Mouse (Mus musculus) midbrain, embryonic 10.5 days (tissue): ENCODE measurements at regions not wholly inside any gene's neighbourhood (a gene's known extent, or its start where the extent isn't known, plus 50 kb on each side); places are given as distances from the start of the nearest gene placed in this dataset.

ENCODE experiments used
- DNase-seq: peaks from one replicate; pipeline ENCODE4 v3.0.0-alpha.2; 2017; ENCODE audit warnings: low spot score
- H3K27ac ChIP-seq: fragments of 300-500 bp; sonication (generic); replicated peaks from 2 replicates; pipeline ENCODE4 v1.5.1; 2016; ENCODE audit warnings: mild to moderate bottlenecking
- H3K27me3 ChIP-seq: fragments of 300-500 bp; sonication (generic); 2 replicates; pipeline ENCODE4 v1.6.1; 2016; ENCODE audit warnings: low read depth, mild to moderate bottlenecking; ENCODE audit not compliant: poor library complexity, severe bottlenecking
- H3K36me3 ChIP-seq: fragments of 300-500 bp; sonication (generic); 2 replicates; pipeline ENCODE4 v1.6.1; 2016; ENCODE audit warnings: mild to moderate bottlenecking, moderate library complexity
- H3K4me1 ChIP-seq: fragments of 300-500 bp; sonication (generic); 2 replicates; pipeline ENCODE4 v1.6.1; 2016
- H3K4me3 ChIP-seq: fragments of 300-500 bp; sonication (generic); 2 replicates; pipeline ENCODE4 v1.5.1; 2016; ENCODE audit warnings: mild to moderate bottlenecking, moderate library complexity
- H3K9me3 ChIP-seq: fragments of 300-500 bp; sonication (generic); replicated peaks from 2 replicates; pipeline ENCODE4 v1.6.1; 2016; ENCODE audit warnings: mild to moderate bottlenecking
- WGBS: fragments of 180-500 bp; shearing (Covaris S2); methylation state at CpG from one replicate; pipeline ENCODE4 v1.1.7; 2016; 5-methylcytosine and 5-hydroxymethylcytosine counted together

GRCm38 (mm10) chr3:159069957-159070684 is 425.1 kb upstream of the Depdc1a start:
- Histone ChIP-seq H3K4me1 (no peaks in the 10 kb centered on the region), H3K27me3 (no peaks in the 10 kb centered on the region), H3K9me3 (no peaks in the 10 kb centered on the region), H3K36me3 (no peaks in the 10 kb centered on the region), H3K27ac (no peak overlapping the region), H3K4me3 (no peak overlapping the region)
- DNase-seq: no peak

- Histone ChIP-seq H3K4me1 (no peaks in the 10 kb centered on the region), H3K36me3 (no peaks in the 10 kb centered on the region), H3K4me3 (no peak overlapping the region), H3K27ac (no peak overlapping the region), H3K9me3 (no peaks in the 10 kb centered on the region), H3K27me3 (no peaks in the 10 kb centered on the region)
- no peak for DNase-seq
- WGBS: 90% methylated on average over 1 of the region's 1 CpGs
These were observed 438.2 kb upstream of the Depdc1a start for GRCm38 (mm10) chr3:159056960-159057525.

- no peaks in the 10 kb centered on the region for H3K36me3 ChIP-seq
- no peaks in the 10 kb centered on the region for H3K9me3 ChIP-seq
- H3K27ac ChIP-seq: no peak overlapping the region
- no peaks in the 10 kb centered on the region for H3K27me3 ChIP-seq
- DNase-seq: no peak
- H3K4me1 ChIP-seq: no peaks in the 10 kb centered on the region
- 68% methylated on average over 4 of the region's 4 CpGs for WGBS
- H3K4me3 ChIP-seq: no peak overlapping the region
These were observed 460.4 kb upstream of the Depdc1a start for GRCm38 (mm10) chr3:159034806-159035205.

- no peak overlapping the region for H3K4me3 ChIP-seq
- no peaks in the 10 kb centered on the region for H3K4me1 ChIP-seq
- WGBS: 80% methylated on average over 3 of the region's 3 CpGs
- H3K36me3 ChIP-seq: no peaks in the 10 kb centered on the region
- DNase-seq: no peak
- H3K9me3 ChIP-seq: no peaks in the 10 kb centered on the region
- no peak overlapping the region for H3K27ac ChIP-seq
- no peaks in the 10 kb centered on the region for H3K27me3 ChIP-seq
These were observed 463.7 kb upstream of the Depdc1a start for GRCm38 (mm10) chr3:159031581-159031980.

GRCm38 (mm10) chr3:159030675-159031074 is 464.6 kb upstream of the Depdc1a start:
- H3K9me3 ChIP-seq: no peaks in the 10 kb centered on the region
- no peaks in the 10 kb centered on the region for H3K4me1 ChIP-seq
- no peak for DNase-seq
- H3K27ac ChIP-seq: no peak overlapping the region
- H3K4me3 ChIP-seq: no peak overlapping the region
- no peaks in the 10 kb centered on the region for H3K36me3 ChIP-seq
- H3K27me3 ChIP-seq: no peaks in the 10 kb centered on the region
- 89% methylated on average over 3 of the region's 3 CpGs for WGBS

DNA sequence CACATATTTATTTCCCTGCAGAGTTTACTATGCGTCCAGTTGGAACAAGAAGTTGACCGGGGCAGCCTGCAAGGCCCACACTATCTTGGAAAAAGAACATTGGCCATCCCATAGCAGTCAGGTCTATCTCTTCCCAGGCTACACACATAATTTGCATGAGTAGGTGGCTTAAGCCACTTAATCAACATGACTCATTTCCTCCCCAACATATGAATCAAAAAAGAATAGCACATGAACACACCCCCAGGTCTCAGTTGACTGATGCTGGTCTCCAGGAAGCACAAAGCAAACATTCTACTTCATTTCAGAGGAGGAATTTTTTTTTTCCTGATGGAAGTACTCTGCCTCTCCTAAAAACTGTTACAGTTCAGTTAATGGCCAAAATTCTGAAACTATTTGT is 465.3 kb upstream of the Depdc1a start:
- Histone ChIP-seq H3K4me1 (no peaks in the 10 kb centered on the region), H3K9me3 (no peaks in the 10 kb centered on the region), H3K36me3 (no peaks in the 10 kb centered on the region), H3K27me3 (no peaks in the 10 kb centered on the region), H3K27ac (no peak overlapping the region), H3K4me3 (no peak overlapping the region)
- 92% methylated on average over 2 of the region's 2 CpGs for WGBS
- no peak for DNase-seq

DNA sequence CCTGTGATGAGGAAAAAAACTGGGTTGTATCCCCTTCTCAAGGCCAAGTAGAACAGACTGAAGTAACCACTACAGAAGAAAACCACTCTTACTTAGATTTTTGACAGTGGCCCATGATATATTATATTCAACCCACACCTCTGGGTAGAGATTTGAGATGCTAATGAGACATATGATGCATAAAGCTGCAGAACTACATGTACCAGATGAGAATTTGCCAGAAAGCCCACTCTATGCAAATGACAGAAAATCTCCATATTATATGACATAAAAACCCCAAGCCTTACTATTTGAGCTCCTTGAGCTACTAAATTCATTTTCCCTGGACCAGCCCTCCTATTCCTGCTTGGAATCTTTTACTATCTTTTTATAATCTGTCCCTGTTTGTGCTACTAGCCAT is 458.4 kb upstream of the Lrrc7 start:
- Histone ChIP-seq H3K27me3 (no peaks in the 10 kb centered on the region), H3K27ac (no peak overlapping the region), H3K4me1 (no peaks in the 10 kb centered on the region)

DNA sequence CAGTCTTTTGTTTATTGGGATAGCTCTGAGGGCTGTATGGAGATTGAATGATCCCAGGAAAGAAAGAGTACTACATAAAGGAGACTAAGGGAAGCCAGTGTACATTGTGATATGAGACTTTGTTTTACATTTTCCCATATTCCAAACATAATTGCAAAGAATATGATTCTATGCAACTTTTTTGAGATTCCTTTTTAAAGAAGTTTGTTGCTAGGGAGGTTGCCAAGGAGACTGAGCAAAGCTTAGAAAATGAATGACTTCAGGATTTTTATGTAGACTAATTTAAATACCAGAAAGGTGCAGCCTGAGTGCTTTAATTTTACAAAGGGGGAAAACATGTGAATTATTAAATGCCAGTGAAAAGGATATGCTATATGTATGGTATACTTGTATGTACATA is 455.2 kb upstream of the Lrrc7 start:
- DNase-seq: no peak
- Histone ChIP-seq H3K9me3 (no peaks in the 10 kb centered on the region), H3K4me1 (no peaks in the 10 kb centered on the region), H3K27ac (no peak overlapping the region), H3K36me3 (no peaks in the 10 kb centered on the region), H3K4me3 (no peak overlapping the region), H3K27me3 (peaks cover 10% of the 10 kb centered on the region; the same call in 1 of the 2 replicates)

More for the DNA sequence above, 458.4 kb upstream of the Lrrc7 start:
- Histone ChIP-seq H3K4me3 (no peak overlapping the region), H3K36me3 (no peaks in the 10 kb centered on the region), H3K9me3 (no peaks in the 10 kb centered on the region)
- DNase-seq: no peak

DNA sequence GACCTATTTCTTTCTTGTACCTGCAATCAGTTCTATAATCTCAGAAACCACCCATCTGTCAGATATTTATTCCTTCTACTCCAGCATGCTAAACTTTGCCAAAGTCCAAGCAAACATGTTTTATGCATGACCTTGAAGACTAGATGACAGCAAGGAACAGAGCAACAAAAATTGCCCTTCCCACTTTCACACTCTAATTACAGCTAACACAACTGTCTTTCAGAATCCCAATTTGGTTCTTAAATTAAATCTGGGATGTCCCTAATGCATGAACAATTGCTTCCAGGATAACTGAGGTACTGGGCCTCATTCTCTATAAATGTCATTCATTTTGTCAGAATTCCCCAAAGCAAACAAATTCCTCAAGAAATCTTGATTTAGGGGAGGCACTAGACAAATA is 454.4 kb upstream of the Lrrc7 start:
- H3K27me3 ChIP-seq: peaks cover 10% of the 10 kb centered on the region; the same call in 1 of the 2 replicates
- H3K4me3 ChIP-seq: no peak overlapping the region
- no peak overlapping the region for H3K27ac ChIP-seq
- no peaks in the 10 kb centered on the region for H3K9me3 ChIP-seq
- no peak for DNase-seq
- peaks cover 3% of the 10 kb centered on the region for H3K4me1 ChIP-seq
- H3K36me3 ChIP-seq: no peaks in the 10 kb centered on the region

DNA sequence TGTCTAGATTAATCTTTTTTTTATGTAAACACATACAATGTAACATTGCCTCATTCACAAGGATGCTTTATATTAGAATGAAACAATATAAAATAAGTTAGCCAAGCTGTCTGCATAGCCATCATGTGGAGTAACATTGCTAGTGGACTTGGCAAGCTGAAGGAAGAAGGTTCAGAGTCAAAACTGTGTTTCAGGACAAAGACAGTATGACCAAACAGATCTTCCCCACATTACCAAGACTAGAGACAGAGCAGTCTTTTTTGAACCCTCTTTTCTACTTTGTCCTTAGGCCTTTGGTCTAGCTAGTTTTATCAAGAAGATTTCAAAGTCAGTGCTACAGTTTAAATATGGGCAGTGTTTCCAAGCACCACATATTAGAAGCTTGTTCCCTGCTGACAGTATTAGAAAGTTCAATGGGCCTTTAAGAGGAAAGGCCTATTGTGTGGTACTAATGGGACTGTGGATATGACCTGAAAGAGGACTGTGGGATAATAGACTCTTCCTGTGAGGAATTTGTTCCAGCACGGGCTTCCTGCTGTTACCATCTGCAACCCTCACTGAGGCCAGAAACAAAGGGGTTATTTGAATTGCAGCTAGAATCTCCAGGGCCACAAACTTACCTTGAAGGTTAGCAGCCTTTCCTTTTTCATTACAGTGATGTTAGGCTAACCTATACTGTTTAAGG is 449.1 kb upstream of the Lrrc7 start:
- DNase-seq: peak; percentile 32
- Histone ChIP-seq H3K4me1 (peaks cover 14% of the 10 kb centered on the region), H3K27ac (0 out of 2 replicates have a peak overlapping the region, but pooled peaks have one; percentile 42), H3K27me3 (peaks cover 13% of the 10 kb centered on the region; the same call in 1 of the 2 replicates), H3K9me3 (no peaks in the 10 kb centered on the region), H3K4me3 (no peak overlapping the region), H3K36me3 (no peaks in the 10 kb centered on the region)
- WGBS: 3% methylated on average over 1 of the region's 1 CpGs

- Histone ChIP-seq H3K36me3 (no peaks in the 10 kb centered on the region), H3K4me1 (no peaks in the 10 kb centered on the region), H3K4me3 (no peak overlapping the region), H3K27ac (no peak overlapping the region), H3K27me3 (0 out of 2 replicates have a peak, but pooled peaks cover 3% of the 10 kb centered on the region), H3K9me3 (no peaks in the 10 kb centered on the region)
- WGBS: 51% methylated on average over 1 of the region's 1 CpGs
- no peak for DNase-seq
These were observed 442.0 kb upstream of the Lrrc7 start for GRCm38 (mm10) chr3:159004013-159004412.

- 81% methylated on average over 5 of the region's 5 CpGs for WGBS
- no peak overlapping the region for H3K4me3 ChIP-seq
- no peak for DNase-seq
These were observed 423.6 kb upstream of the Lrrc7 start for GRCm38 (mm10) chr3:158985438-158986111.

DNA sequence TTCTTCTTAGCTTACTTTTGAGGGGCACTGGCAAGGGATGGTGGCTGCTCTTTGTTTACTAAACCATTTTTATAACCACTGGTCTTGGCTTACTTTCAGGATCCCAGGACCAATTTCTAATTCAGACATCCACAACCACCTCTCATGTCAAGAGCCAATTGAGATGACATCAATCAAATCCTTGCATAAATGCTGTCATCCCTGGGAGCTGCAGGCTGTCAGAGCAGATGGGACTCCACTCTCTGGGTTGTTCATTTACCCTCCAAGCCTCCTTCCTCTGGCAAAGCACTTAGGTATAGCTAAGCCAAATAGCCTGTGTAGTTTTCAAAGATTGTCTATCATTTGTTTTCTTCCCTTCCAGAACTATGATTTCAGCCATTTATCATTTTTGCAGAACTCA is 385.0 kb upstream of the Lrrc7 start:
- Histone ChIP-seq H3K4me1 (no peaks in the 10 kb centered on the region), H3K9me3 (0 out of 2 replicates have a peak, but pooled peaks cover 3% of the 10 kb centered on the region), H3K4me3 (no peak overlapping the region), H3K27ac (no peak overlapping the region), H3K27me3 (no peaks in the 10 kb centered on the region), H3K36me3 (no peaks in the 10 kb centered on the region)
- no peak for DNase-seq

More at GRCm38 (mm10) chr3:158985438-158986111, 423.6 kb upstream of the Lrrc7 start:
- no peak overlapping the region for H3K27ac ChIP-seq
- no peaks in the 10 kb centered on the region for H3K36me3 ChIP-seq
- H3K4me1 ChIP-seq: no peaks in the 10 kb centered on the region
- H3K27me3 ChIP-seq: no peaks in the 10 kb centered on the region
- no peaks in the 10 kb centered on the region for H3K9me3 ChIP-seq
